Mouse (Mus musculus) kidney, postnatal 0 days (tissue): ENCODE measurements at regions not wholly inside any gene's neighbourhood (a gene's known extent, or its start where the extent isn't known, plus 50 kb on each side); places are given as distances from the start of the nearest gene placed in this dataset.

Experiments
- ATAC-seq: fragments of 200-750 bp; cut with Nextera tagmentation; replicated peaks from 2 replicates; pipeline ENCODE4 v1.8.0; 2017; ENCODE audit warnings: low read depth, moderate number of reproducible peaks, moderate TSS enrichment, moderate library complexity; ENCODE audit not compliant: low FRiP score
- DNase-seq: peaks from one replicate; pipeline ENCODE4 v3.0.0-alpha.2; 2016; ENCODE audit warnings: low spot score
- H3K27ac ChIP-seq: fragments of 300-500 bp; sonication (generic); 2 replicates; pipeline ENCODE4 v1.5.1; 2014; ENCODE audit warnings: mild to moderate bottlenecking
- H3K27me3 ChIP-seq: fragments of 300-500 bp; sonication (generic); 2 replicates; pipeline ENCODE4 v1.6.1; 2014; ENCODE audit warnings: low read length, mixed read lengths; ENCODE audit not compliant: insufficient read depth
- H3K36me3 ChIP-seq: fragments of 300-500 bp; sonication (generic); 2 replicates; pipeline ENCODE4 v1.6.1; 2014; ENCODE audit warnings: low read length, mixed read lengths; ENCODE audit not compliant: insufficient read depth
- H3K4me1 ChIP-seq: fragments of 300-500 bp; sonication (generic); replicated peaks from 2 replicates; pipeline ENCODE4 v1.6.1; 2014; ENCODE audit warnings: antibody characterized with exemption, low read length, mixed read lengths; ENCODE audit not compliant: insufficient read depth
- H3K4me2 ChIP-seq: fragments of 300-500 bp; sonication (generic); 2 replicates; pipeline ENCODE4 v1.6.1; 2014; ENCODE audit warnings: mild to moderate bottlenecking, low read length, moderate library complexity, mixed read lengths
- H3K4me3 ChIP-seq: fragments of 300-500 bp; sonication (generic); replicated peaks from 2 replicates; pipeline ENCODE4 v1.5.1; 2014; ENCODE audit warnings: low read depth, low read length
- H3K9ac ChIP-seq: fragments of 300-500 bp; sonication (generic); 2 replicates; pipeline ENCODE4 v1.6.1; 2014; ENCODE audit warnings: low read depth, low read length
- H3K9me3 ChIP-seq: fragments of 300-500 bp; sonication (generic); replicated peaks from 2 replicates; pipeline ENCODE4 v1.6.1; 2016; ENCODE audit warnings: low read length, inconsistent platforms, mixed read lengths
- CTCF ChIP-seq: IDR thresholded peaks from 2 replicates; pipeline ENCODE4 v1.5.1; 2016; ENCODE audit warnings: antibody characterized with exemption, low read depth, mild to moderate bottlenecking, moderate library complexity
- WGBS: fragments of 180-500 bp; shearing (Covaris S2); extraction: QIAGEN DNeasy Blood & Tissue Kit; methylation state at CpG from one replicate; pipeline ENCODE4 v1.1.7; 2014; 5-methylcytosine and 5-hydroxymethylcytosine counted together

DNA sequence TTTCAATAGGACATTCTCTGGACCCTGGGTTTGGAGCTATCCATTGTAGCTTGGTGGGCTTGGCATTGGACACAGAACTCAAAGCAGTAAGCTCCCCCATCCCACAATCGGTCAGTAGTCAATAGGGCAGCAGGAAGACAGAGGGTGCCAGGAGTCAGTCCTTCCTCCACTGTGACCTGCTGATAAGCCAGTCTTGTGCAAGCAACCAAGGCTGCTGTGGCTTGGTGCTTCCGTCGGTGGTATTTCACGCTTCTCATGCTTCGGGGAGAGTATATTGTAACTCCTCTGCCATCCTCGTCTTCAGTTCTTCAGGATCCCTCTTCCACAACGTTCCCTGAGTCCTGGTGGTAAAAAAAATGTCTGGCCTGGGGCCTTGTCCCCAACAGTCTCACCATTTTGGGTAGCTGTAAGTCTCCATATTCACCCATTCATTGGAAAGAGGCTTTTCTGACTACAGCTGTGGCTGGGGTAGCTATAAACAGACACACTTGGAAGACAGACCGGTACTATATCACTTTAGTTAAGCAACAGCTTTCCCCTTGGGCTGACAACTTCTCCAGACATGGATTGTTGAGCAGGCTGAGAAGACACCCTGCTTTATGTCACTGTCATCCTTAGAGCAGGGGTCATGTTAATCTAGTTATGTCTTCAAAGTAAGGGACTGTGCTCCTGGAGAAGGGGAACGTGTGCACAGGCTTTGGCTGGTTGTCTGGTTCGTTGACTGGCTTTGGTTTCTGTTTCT lies 184.9 kb upstream of the Ccdc122 start:
- Histone ChIP-seq H3K4me2 (no peak overlapping the region), H3K27me3 (no peaks in the 10 kb centered on the region), H3K27ac (0 out of 2 replicates have a peak overlapping the region, but pooled peaks have one; percentile 13), H3K4me1 (no peaks in the 10 kb centered on the region; the same call in 1 of the 2 replicates), H3K9me3 (no peaks in the 10 kb centered on the region), H3K4me3 (no peak overlapping the region), H3K9ac (no peak overlapping the region), H3K36me3 (no peaks in the 10 kb centered on the region)
- WGBS: 57% methylated on average over 10 of the region's 10 CpGs
- no peak for TF ChIP-seq CTCF
- peak; percentile 67 for DNase-seq
- no peak for ATAC-seq

DNA sequence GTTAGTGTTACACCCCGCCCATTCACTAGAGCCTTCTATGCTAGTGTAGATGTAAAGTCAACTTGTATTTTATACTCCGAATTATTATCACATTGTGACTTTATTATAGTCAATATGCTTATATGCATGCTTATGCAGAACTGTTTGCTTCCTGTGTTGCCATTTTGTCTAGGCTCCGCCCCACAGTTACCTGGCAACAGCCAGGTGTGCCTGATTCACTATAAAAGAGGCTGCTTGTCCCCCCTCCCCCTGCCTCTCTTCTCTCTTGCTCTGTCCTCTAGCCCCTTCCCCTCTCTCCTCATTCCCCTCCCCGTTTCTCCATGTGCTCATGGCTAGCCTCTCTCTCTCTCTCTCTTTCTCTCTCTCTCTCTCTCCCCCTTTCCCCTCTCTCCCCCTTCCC lies 185.9 kb upstream of the Ccdc122 start:
- 95% methylated on average over 4 of the region's 4 CpGs for WGBS
- no peak for TF ChIP-seq CTCF

DNA sequence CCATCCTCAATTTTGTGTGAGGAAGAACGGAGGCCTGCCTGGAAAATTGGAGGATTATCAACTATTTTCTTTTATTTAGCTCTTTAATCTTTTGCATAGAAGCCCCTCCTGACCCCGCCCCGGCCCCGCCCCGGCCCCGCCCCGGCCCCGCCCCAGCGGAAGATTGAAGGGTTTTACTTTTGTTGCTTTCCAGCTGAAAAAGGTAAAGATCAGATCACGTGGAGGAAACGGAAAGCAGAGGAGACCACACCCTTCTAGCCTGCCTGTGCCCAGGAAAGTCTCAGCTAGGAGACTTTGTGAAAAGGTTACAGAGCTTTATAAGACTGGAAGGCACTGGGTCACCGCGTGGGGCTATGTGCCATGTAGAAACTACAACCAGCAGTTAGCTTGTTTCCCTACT lies 186.5 kb upstream of the Ccdc122 start:
- Histone ChIP-seq H3K27me3 (no peaks in the 10 kb centered on the region), H3K9ac (no peak overlapping the region), H3K4me2 (no peak overlapping the region), H3K27ac (no peak overlapping the region), H3K9me3 (no peaks in the 10 kb centered on the region), H3K36me3 (no peaks in the 10 kb centered on the region), H3K4me3 (no peak overlapping the region), H3K4me1 (no peaks in the 10 kb centered on the region; the same call in 1 of the 2 replicates)
- TF ChIP-seq CTCF: no peak
- ATAC-seq (no peak), DNase-seq (no peak)
- 59% methylated on average over 13 of the region's 13 CpGs for WGBS

More for the DNA sequence above, 185.9 kb upstream of the Ccdc122 start:
- H3K9me3 ChIP-seq: no peaks in the 10 kb centered on the region
- H3K4me3 ChIP-seq: no peak overlapping the region
- ATAC-seq (no peak), DNase-seq (no peak)
- no peaks in the 10 kb centered on the region for H3K27me3 ChIP-seq
- no peak overlapping the region for H3K27ac ChIP-seq
- H3K4me2 ChIP-seq: no peak overlapping the region
- no peaks in the 10 kb centered on the region for H3K36me3 ChIP-seq
- no peak overlapping the region for H3K9ac ChIP-seq
- no peaks in the 10 kb centered on the region; the same call in 1 of the 2 replicates for H3K4me1 ChIP-seq

DNA sequence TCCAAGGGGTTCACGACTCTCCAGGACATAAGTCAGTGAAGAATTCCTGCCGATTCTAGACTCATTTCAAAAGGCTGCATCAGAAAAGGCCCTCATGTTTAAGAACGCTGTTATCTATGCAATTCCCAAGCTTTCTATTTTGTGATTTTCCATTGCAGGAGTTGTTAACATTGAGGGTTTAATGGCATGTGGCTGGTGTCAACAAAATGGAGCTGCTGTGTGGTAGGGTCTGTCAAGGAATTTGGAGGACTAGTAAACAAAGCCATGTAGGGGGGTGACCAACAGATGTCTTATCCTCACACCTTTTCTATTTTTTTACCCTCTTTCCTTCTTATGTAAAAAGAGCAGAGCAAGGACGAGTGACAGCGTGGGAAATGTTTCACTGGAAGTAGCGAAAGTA lies 186.9 kb upstream of the Ccdc122 start:
- Histone ChIP-seq H3K4me2 (no peak overlapping the region), H3K4me3 (no peak overlapping the region), H3K9me3 (no peaks in the 10 kb centered on the region), H3K27me3 (no peaks in the 10 kb centered on the region), H3K27ac (no peak overlapping the region), H3K36me3 (no peaks in the 10 kb centered on the region), H3K4me1 (no peaks in the 10 kb centered on the region; the same call in 1 of the 2 replicates), H3K9ac (no peak overlapping the region)
- DNase-seq (no peak), ATAC-seq (no peak)
- 78% methylated on average over 6 of the region's 6 CpGs for WGBS
- no peak for TF ChIP-seq CTCF

DNA sequence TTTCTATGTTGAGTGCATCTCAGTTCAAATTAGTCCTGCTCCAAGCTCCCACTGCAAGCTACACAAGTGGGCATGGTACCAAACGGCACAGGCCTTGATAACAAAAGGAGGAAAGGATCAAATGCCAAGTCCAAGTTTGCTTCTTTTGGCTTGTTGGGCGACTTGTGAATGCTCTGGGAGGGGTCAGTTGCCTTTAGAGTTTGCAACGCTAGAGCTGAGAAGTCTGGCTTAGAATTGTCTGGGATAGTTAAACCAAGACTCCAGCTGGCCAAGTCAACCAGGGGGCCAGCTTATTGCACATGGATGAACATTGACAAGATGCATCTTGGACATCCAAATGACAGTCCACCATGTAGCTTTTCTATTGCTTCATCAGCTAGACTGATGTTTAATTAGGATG lies 187.5 kb upstream of the Ccdc122 start:
- H3K4me1 ChIP-seq: no peaks in the 10 kb centered on the region; the same call in 1 of the 2 replicates
- TF ChIP-seq CTCF: no peak
- H3K9me3 ChIP-seq: no peaks in the 10 kb centered on the region
- no peaks in the 10 kb centered on the region for H3K27me3 ChIP-seq
- WGBS: 75% methylated on average over 3 of the region's 3 CpGs
- no peak overlapping the region for H3K27ac ChIP-seq
- no peak for ATAC-seq
- no peak for DNase-seq
- no peaks in the 10 kb centered on the region for H3K36me3 ChIP-seq
- no peak overlapping the region for H3K9ac ChIP-seq
- no peak overlapping the region for H3K4me2 ChIP-seq
- no peak overlapping the region for H3K4me3 ChIP-seq

DNA sequence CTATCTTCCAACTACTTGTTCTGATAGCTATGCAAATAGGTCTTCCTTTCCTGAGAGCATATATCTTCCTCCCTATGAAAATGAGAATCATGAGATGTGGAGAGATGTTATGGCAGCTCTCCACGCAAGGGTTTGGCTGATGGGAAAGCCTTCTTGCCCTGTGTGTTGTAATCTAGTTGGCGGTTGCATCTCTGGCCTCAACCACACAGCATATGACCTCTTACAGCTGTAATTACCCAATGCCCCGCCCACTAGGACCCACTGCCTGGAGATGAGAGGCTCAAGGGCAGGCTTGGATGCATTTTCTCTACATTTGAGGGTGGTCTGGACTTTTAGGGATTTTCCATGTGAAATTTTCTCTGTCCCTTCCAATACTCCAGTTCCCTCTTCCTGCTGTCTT lies 190.9 kb upstream of the Ccdc122 start:
- ATAC-seq: no peak
- no peak overlapping the region for H3K27ac ChIP-seq
- DNase-seq: no peak
- no peaks in the 10 kb centered on the region for H3K4me1 ChIP-seq
- H3K36me3 ChIP-seq: no peaks in the 10 kb centered on the region
- no peak overlapping the region for H3K4me3 ChIP-seq
- no peak overlapping the region for H3K4me2 ChIP-seq
- no peak for TF ChIP-seq CTCF
- no peaks in the 10 kb centered on the region for H3K27me3 ChIP-seq
- H3K9ac ChIP-seq: no peak overlapping the region
- WGBS: 76% methylated on average over 3 of the region's 3 CpGs
- H3K9me3 ChIP-seq: no peaks in the 10 kb centered on the region
